Mouse (Mus musculus) hindbrain, embryonic 13.5 days (tissue): ENCODE measurements around the gene Pcgf2. TPM values are rescaled to one million over a fixed set of nuclear protein-coding genes. Genes with fewer than 3 reads are reported as not detected.

Source experiments
- ATAC-seq: fragments of 200-750 bp; cut with Nextera tagmentation; 2 replicates; pipeline ENCODE4 v1.8.0; 2017; ENCODE audit warnings: moderate TSS enrichment; ENCODE audit not compliant: low FRiP score
- H3K27ac ChIP-seq: fragments of 300-500 bp; sonication (generic); 2 replicates; pipeline ENCODE4 v1.5.1; 2015; ENCODE audit warnings: inconsistent platforms, mild to moderate bottlenecking, moderate library complexity
- H3K27me3 ChIP-seq: fragments of 300-500 bp; sonication (generic); 2 replicates; pipeline ENCODE4 v1.6.1; 2015; ENCODE audit warnings: mild to moderate bottlenecking, inconsistent platforms
- H3K36me3 ChIP-seq: fragments of 300-500 bp; sonication (generic); 2 replicates; pipeline ENCODE4 v1.6.1; 2015; ENCODE audit warnings: mild to moderate bottlenecking, inconsistent platforms
- H3K4me1 ChIP-seq: fragments of 300-500 bp; sonication (generic); replicated peaks from 2 replicates; pipeline ENCODE4 v1.6.1; 2015; ENCODE audit warnings: inconsistent platforms
- H3K4me2 ChIP-seq: fragments of 300-500 bp; sonication (generic); 2 replicates; pipeline ENCODE4 v1.6.1; 2015; ENCODE audit warnings: inconsistent platforms, mild to moderate bottlenecking, moderate library complexity
- H3K4me3 ChIP-seq: fragments of 300-500 bp; sonication (generic); 2 replicates; pipeline ENCODE4 v1.5.1; 2015; ENCODE audit warnings: mild to moderate bottlenecking, inconsistent platforms
- H3K9ac ChIP-seq: fragments of 300-500 bp; sonication (generic); 2 replicates; pipeline ENCODE4 v1.6.1; 2015; ENCODE audit warnings: mild to moderate bottlenecking, inconsistent platforms
- H3K9me3 ChIP-seq: fragments of 300-500 bp; sonication (generic); 2 replicates; pipeline ENCODE4 v1.6.1; 2016; ENCODE audit warnings: inconsistent platforms
- WGBS: fragments of 180-500 bp; shearing (Covaris S2); methylation state at CpG from one replicate; pipeline ENCODE4 v1.1.7; 2015; 5-methylcytosine and 5-hydroxymethylcytosine counted together
- polyA plus RNA-seq: library from polyadenylated mRNA; unstranded; fragments of >200 nt; fragmentation: Nextera tagmentation; extraction: Ambion mirVana; gene quantifications from 2 replicates; pipeline ENCODE4 v1.2.1, GENCODE M21; 2015

Pcgf2 gene
- polyA plus RNA-seq, 1 experiment from 2014 or later: 26.2 TPM

GRCm38 (mm10) chr11:97670234-97671176 is 29.8 kb downstream of the Pcgf2 start:
- Histone ChIP-seq H3K9me3 (no peaks in the 10 kb centered on the region), H3K4me3 (no peak overlapping the region), H3K9ac (peak overlapping the region; percentile 8; the same call in 1 of the 2 replicates), H3K36me3 (peaks cover 97% of the 10 kb centered on the region), H3K4me1 (peaks cover 26% of the 10 kb centered on the region), H3K27me3 (no peaks in the 10 kb centered on the region), H3K4me2 (no peak overlapping the region), H3K27ac (no peak overlapping the region)
- no peak for ATAC-seq
- 75% methylated on average over 13 of the region's 13 CpGs for WGBS

- Histone ChIP-seq H3K9ac (peak overlapping the region; percentile 5; the same call in 1 of the 2 replicates), H3K4me3 (no peak overlapping the region), H3K9me3 (no peaks in the 10 kb centered on the region), H3K4me2 (no peak overlapping the region), H3K27ac (peak overlapping the region; percentile 23; the same call in 1 of the 2 replicates), H3K4me1 (peaks cover 32% of the 10 kb centered on the region), H3K36me3 (peaks cover 94% of the 10 kb centered on the region), H3K27me3 (no peaks in the 10 kb centered on the region)
- 32% methylated on average over 6 of the region's 6 CpGs for WGBS
- no peak for ATAC-seq
These were observed 30.5 kb downstream of the Pcgf2 start for GRCm38 (mm10) chr11:97669829-97670228.

- no peaks in the 10 kb centered on the region for H3K27me3 ChIP-seq
- peaks cover 38% of the 10 kb centered on the region for H3K4me1 ChIP-seq
- H3K4me2 ChIP-seq: no peak overlapping the region
- no peak for ATAC-seq
- H3K4me3 ChIP-seq: no peak overlapping the region
- H3K36me3 ChIP-seq: peaks cover 89% of the 10 kb centered on the region
- 54% methylated on average over 15 of the region's 15 CpGs for WGBS
- peak overlapping the region; percentile 29; the same call in 1 of the 2 replicates for H3K9ac ChIP-seq
- peak overlapping the region; percentile 23; the same call in 1 of the 2 replicates for H3K27ac ChIP-seq
- no peaks in the 10 kb centered on the region for H3K9me3 ChIP-seq
These were observed 31.0 kb downstream of the Pcgf2 start for GRCm38 (mm10) chr11:97669268-97669667.

GRCm38 (mm10) chr11:97668160-97668559 is 32.1 kb downstream of the Pcgf2 start:
- Histone ChIP-seq H3K27me3 (no peaks in the 10 kb centered on the region), H3K27ac (no peak overlapping the region), H3K9me3 (no peaks in the 10 kb centered on the region), H3K4me1 (peaks cover 40% of the 10 kb centered on the region), H3K4me2 (no peak overlapping the region), H3K36me3 (peaks cover 77% of the 10 kb centered on the region), H3K9ac (no peak overlapping the region), H3K4me3 (no peak overlapping the region)
- 92% methylated on average over 7 of the region's 7 CpGs for WGBS
- no peak for ATAC-seq

GRCm38 (mm10) chr11:97666794-97667193 is 33.5 kb downstream of the Pcgf2 start:
- H3K27me3 ChIP-seq: peaks cover 10% of the 10 kb centered on the region
- H3K9ac ChIP-seq: no peak overlapping the region
- H3K36me3 ChIP-seq: peaks cover 64% of the 10 kb centered on the region
- no peak overlapping the region for H3K4me2 ChIP-seq
- H3K27ac ChIP-seq: no peak overlapping the region
- 93% methylated on average over 15 of the region's 15 CpGs for WGBS
- H3K4me1 ChIP-seq: peaks cover 50% of the 10 kb centered on the region
- H3K9me3 ChIP-seq: no peaks in the 10 kb centered on the region
- no peak overlapping the region for H3K4me3 ChIP-seq
- no peak for ATAC-seq

- Histone ChIP-seq H3K9ac (no peak overlapping the region), H3K27me3 (peaks cover 16% of the 10 kb centered on the region), H3K9me3 (no peaks in the 10 kb centered on the region), H3K4me1 (peaks cover 54% of the 10 kb centered on the region), H3K4me2 (no peak overlapping the region), H3K36me3 (peaks cover 58% of the 10 kb centered on the region), H3K4me3 (no peak overlapping the region), H3K27ac (no peak overlapping the region)
- WGBS: 92% methylated on average over 7 of the region's 7 CpGs
- ATAC-seq: no peak
These were observed 34.1 kb downstream of the Pcgf2 start for GRCm38 (mm10) chr11:97666221-97666620.

- ATAC-seq: no peak
- peak overlapping the region; percentile 86; the same call in 1 of the 2 replicates for H3K9ac ChIP-seq
- 89% methylated on average over 13 of the region's 13 CpGs for WGBS
- no peaks in the 10 kb centered on the region for H3K9me3 ChIP-seq
- H3K36me3 ChIP-seq: peaks cover 50% of the 10 kb centered on the region
- H3K4me3 ChIP-seq: peak overlapping the region; percentile 87; the same call in 1 of the 2 replicates
- H3K27ac ChIP-seq: no peak overlapping the region
- H3K27me3 ChIP-seq: peaks cover 24% of the 10 kb centered on the region
- H3K4me1 ChIP-seq: peaks cover 57% of the 10 kb centered on the region
- H3K4me2 ChIP-seq: peak overlapping the region; percentile 81
These were observed 34.9 kb downstream of the Pcgf2 start for GRCm38 (mm10) chr11:97665431-97665830.

- 39% methylated on average over 6 of the region's 6 CpGs for WGBS
- peak overlapping the region; percentile 86 for H3K9ac ChIP-seq
These were observed 35.5 kb downstream of the Pcgf2 start for GRCm38 (mm10) chr11:97664771-97665240.

GRCm38 (mm10) chr11:97664339-97664665 is 36.0 kb downstream of the Pcgf2 start:
- Histone ChIP-seq H3K4me2 (peak overlapping the region; percentile 81), H3K27ac (peak overlapping the region; percentile 86; the same call in 1 of the 2 replicates), H3K27me3 (peaks cover 24% of the 10 kb centered on the region), H3K9ac (peak overlapping the region; percentile 86), H3K36me3 (peaks cover 39% of the 10 kb centered on the region), H3K4me3 (peak overlapping the region; percentile 87), H3K4me1 (peaks cover 53% of the 10 kb centered on the region), H3K9me3 (no peaks in the 10 kb centered on the region)
- ATAC-seq: no peak
- 1% methylated on average over 7 of the region's 8 CpGs for WGBS

More at GRCm38 (mm10) chr11:97664771-97665240, 35.5 kb downstream of the Pcgf2 start:
- Histone ChIP-seq H3K27ac (0 out of 2 replicates have a peak overlapping the region, but pooled peaks have one; percentile 23), H3K36me3 (peaks cover 44% of the 10 kb centered on the region), H3K4me3 (peak overlapping the region; percentile 87), H3K27me3 (peaks cover 24% of the 10 kb centered on the region), H3K4me1 (peaks cover 53% of the 10 kb centered on the region), H3K9me3 (no peaks in the 10 kb centered on the region), H3K4me2 (peak overlapping the region; percentile 81)
- ATAC-seq: no peak

GRCm38 (mm10) chr11:97663528-97664338 is 36.6 kb downstream of the Pcgf2 start:
- peak overlapping the region; percentile 87 for H3K4me3 ChIP-seq
- peak overlapping the region; percentile 81 for H3K4me2 ChIP-seq
- H3K36me3 ChIP-seq: peaks cover 33% of the 10 kb centered on the region
- H3K9ac ChIP-seq: peak overlapping the region; percentile 86
- H3K27ac ChIP-seq: peak overlapping the region; percentile 86
- no peaks in the 10 kb centered on the region for H3K9me3 ChIP-seq
- peak; percentile 36; the same call in 1 of the 2 replicates for ATAC-seq
- H3K4me1 ChIP-seq: peaks cover 53% of the 10 kb centered on the region
- under 1% methylated on average over 38 of the region's 57 CpGs for WGBS
- H3K27me3 ChIP-seq: peaks cover 27% of the 10 kb centered on the region

GRCm38 (mm10) chr11:97662893-97663527 is 37.3 kb downstream of the Pcgf2 start, which contains the start of gene Mllt6:
Gene Mllt6 (plus strand): TSS chr11:97663414.
- peaks cover 29% of the 10 kb centered on the region for H3K27me3 ChIP-seq
- H3K4me2 ChIP-seq: peak within 1 kb of the TSS; percentile 81
- peak; percentile 48 for ATAC-seq
- H3K4me3 ChIP-seq: peak within 1 kb of the TSS; percentile 87
- H3K9ac ChIP-seq: peak within 1 kb of the TSS; percentile 86
- WGBS: under 1% methylated on average over 31 of the region's 76 CpGs
- H3K36me3 ChIP-seq: peaks cover 26% of the 10 kb centered on the region
- peaks cover 49% of the 10 kb centered on the region for H3K4me1 ChIP-seq
- peak within 1 kb of the TSS; percentile 86 for H3K27ac ChIP-seq
- H3K9me3 ChIP-seq: no peaks in the 10 kb centered on the region
